8 mouse cellular contexts compared by ENCODE assay signal in the genomic region with DNA sequence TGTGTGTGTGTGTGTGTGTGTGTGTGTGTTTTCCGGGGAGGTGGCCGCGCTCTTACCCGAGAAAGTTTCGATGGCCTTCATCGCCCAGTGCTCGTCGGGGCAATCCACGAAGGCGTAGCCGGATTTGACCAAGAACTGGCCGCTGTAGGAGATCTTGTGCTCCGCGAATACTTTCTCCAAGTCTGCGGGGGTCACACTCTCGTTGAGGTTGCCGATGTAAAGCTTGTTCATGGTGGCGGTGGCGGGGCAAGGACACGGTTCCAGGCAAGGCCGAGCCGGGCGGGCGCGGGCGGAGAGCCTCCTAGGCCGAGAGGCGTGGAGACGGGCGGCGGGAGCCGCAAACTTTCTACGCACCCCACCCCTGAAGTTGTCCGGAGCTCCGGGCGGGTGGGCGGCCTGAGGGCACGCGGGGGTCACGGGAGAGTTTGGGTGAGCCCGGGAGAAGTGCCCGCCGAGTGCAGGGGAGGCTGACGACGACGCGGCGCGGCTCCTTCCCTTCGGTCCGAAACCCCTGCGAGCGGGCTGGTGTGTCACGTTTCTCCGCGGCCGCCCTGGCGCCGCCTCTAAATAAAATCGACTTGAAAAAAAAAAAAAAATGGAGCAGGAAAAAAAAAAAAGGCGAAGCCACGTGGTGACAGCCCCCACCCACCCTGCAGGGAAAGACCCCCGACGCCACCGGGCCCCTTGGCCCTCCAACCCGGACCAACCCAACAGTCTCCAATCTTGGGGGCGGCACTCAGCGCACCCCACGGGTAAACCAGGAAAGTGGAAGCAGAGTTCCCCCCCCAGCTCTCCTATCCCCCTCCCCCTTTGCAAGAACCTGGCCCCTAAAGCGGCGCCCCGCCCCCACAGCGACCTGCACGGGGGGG. TPM values are rescaled to one million over a fixed set of nuclear protein-coding genes. Genes with fewer than 3 reads are reported as not detected.
DNase-seq lines count a peak whose midpoint lies in the region; ATAC-seq and TF ChIP-seq lines count a peak whose summit lies in the region.

A gene (minus strand): TSS at position 538 of the 869 bp plus-strand sequence.

- DNase-seq in CD4-positive, CD25-positive, alpha-beta regulatory T cell, adult 2 months (ENCODE audit: low read depth, low spot score): peak; percentile 41
- DNase-seq in hindbrain, embryonic 11.5 days (ENCODE audit: low spot score): peak; percentile 82
- peak; percentile 70 for DNase-seq in stomach, postnatal 0 days (ENCODE audit: low spot score)
- DNase-seq in gastrocnemius, postnatal 25 days: no peak

- H3K27ac ChIP-seq in embryonic facial prominence, embryonic 12.5 days: peak within 1 kb of the TSS; percentile 98
- H3K27ac ChIP-seq in hindbrain, embryonic 11.5 days (ENCODE audit: low read depth, low read length): peak within 1 kb of the TSS; percentile 99
- peak within 1 kb of the TSS; percentile 65 for H3K27ac ChIP-seq in liver, embryonic 15.5 days (replicated peaks)
- H3K27ac ChIP-seq in stomach, postnatal 0 days (replicated peaks): peak within 1 kb of the TSS; percentile 84

- peak within 1 kb of the TSS; percentile 96 for H3K4me2 ChIP-seq in embryonic facial prominence, embryonic 12.5 days (replicated peaks)
- peak within 1 kb of the TSS; percentile 88 for H3K4me2 ChIP-seq in hindbrain, embryonic 11.5 days (replicated peaks; ENCODE audit: low read depth, low read length)
- peak within 1 kb of the TSS; percentile 95 for H3K4me2 ChIP-seq in liver, embryonic 15.5 days
- H3K4me2 ChIP-seq in stomach, postnatal 0 days (replicated peaks; ENCODE audit: low read depth): peak within 1 kb of the TSS; percentile 88

- H3K4me3 ChIP-seq in E14TG2a.4 (replicated peaks; ENCODE audit: low read length): peak within 1 kb of the TSS; percentile 92
- peak within 1 kb of the TSS; percentile 86 for H3K4me3 ChIP-seq in embryonic facial prominence, embryonic 12.5 days
- H3K4me3 ChIP-seq in hindbrain, embryonic 11.5 days (ENCODE audit: low read depth, low read length): peak within 1 kb of the TSS; percentile 97
- peak within 1 kb of the TSS; percentile 71 for H3K4me3 ChIP-seq in liver, embryonic 15.5 days (replicated peaks)
- H3K4me3 ChIP-seq in stomach, postnatal 0 days (ENCODE audit: low read depth, low read length): peak within 1 kb of the TSS; percentile 62

- peaks cover 32% of the 10 kb centered on the region for H3K36me3 ChIP-seq in E14TG2a.4 (ENCODE audit: insufficient read depth, low read length)
- H3K36me3 ChIP-seq in embryonic facial prominence, embryonic 12.5 days: no peaks in the 10 kb centered on the region
- no peaks in the 10 kb centered on the region for H3K36me3 ChIP-seq in hindbrain, embryonic 11.5 days (ENCODE audit: control insufficient read depth, insufficient read depth, low read length)
- H3K36me3 ChIP-seq in liver, embryonic 15.5 days (replicated peaks): no peaks in the 10 kb centered on the region
- no peaks in the 10 kb centered on the region for H3K36me3 ChIP-seq in stomach, postnatal 0 days (ENCODE audit: control insufficient read depth, insufficient read depth, low read length)

- peaks cover 53% of the 10 kb centered on the region for H3K4me1 ChIP-seq in E14TG2a.4 (replicated peaks; ENCODE audit: low read depth, low read length)
- H3K4me1 ChIP-seq in embryonic facial prominence, embryonic 12.5 days: peaks cover 23% of the 10 kb centered on the region
- H3K4me1 ChIP-seq in hindbrain, embryonic 11.5 days (replicated peaks; ENCODE audit: control insufficient read depth, insufficient read depth, low read length): peaks cover 6% of the 10 kb centered on the region
- H3K4me1 ChIP-seq in liver, embryonic 15.5 days (replicated peaks): peaks cover 58% of the 10 kb centered on the region
- 0 out of 2 replicates have a peak, but pooled peaks cover 4% of the 10 kb centered on the region for H3K4me1 ChIP-seq in stomach, postnatal 0 days (replicated peaks; ENCODE audit: control insufficient read depth, insufficient read depth)

- no peak for TF ChIP-seq CTCF in E14TG2a.4 (conservative IDR thresholded peaks at IDR 0.05; ENCODE audit: low read length)
- TF ChIP-seq CTCF in stomach, postnatal 0 days (IDR thresholded peaks at IDR 0.05; ENCODE audit: low read depth): no peak

- peak within 1 kb of the TSS; percentile 95 for H3K9ac ChIP-seq in embryonic facial prominence, embryonic 12.5 days
- peak within 1 kb of the TSS; percentile 99 for H3K9ac ChIP-seq in hindbrain, embryonic 11.5 days (ENCODE audit: low read depth, low read length)
- H3K9ac ChIP-seq in liver, embryonic 15.5 days: peak within 1 kb of the TSS; percentile 64
- H3K9ac ChIP-seq in stomach, postnatal 0 days (ENCODE audit: low read length): peak within 1 kb of the TSS; percentile 81

- H3K27me3 ChIP-seq in E14TG2a.4 (ENCODE audit: insufficient read depth, low read length): no peaks in the 10 kb centered on the region
- no peaks in the 10 kb centered on the region for H3K27me3 ChIP-seq in embryonic facial prominence, embryonic 12.5 days
- no peaks in the 10 kb centered on the region for H3K27me3 ChIP-seq in hindbrain, embryonic 11.5 days (ENCODE audit: control insufficient read depth, insufficient read depth, low read length)
- H3K27me3 ChIP-seq in liver, embryonic 15.5 days: peaks cover 44% of the 10 kb centered on the region
- H3K27me3 ChIP-seq in stomach, postnatal 0 days (ENCODE audit: control insufficient read depth, insufficient read depth, low read length): peaks cover 6% of the 10 kb centered on the region; the same call in 1 of the 2 replicates

- TF ChIP-seq EP300 in stomach, postnatal 0 days (optimal IDR thresholded peaks at IDR 0.05): no peak

- no peaks in the 10 kb centered on the region for H3K9me3 ChIP-seq in E14TG2a.4 (ENCODE audit: low read length)
- H3K9me3 ChIP-seq in embryonic facial prominence, embryonic 12.5 days: no peaks in the 10 kb centered on the region
- H3K9me3 ChIP-seq in hindbrain, embryonic 11.5 days (ENCODE audit: control insufficient read depth, low read length): no peaks in the 10 kb centered on the region
- H3K9me3 ChIP-seq in liver, embryonic 15.5 days (replicated peaks): no peaks in the 10 kb centered on the region
- H3K9me3 ChIP-seq in stomach, postnatal 0 days (ENCODE audit: control insufficient read depth, low read length): no peaks in the 10 kb centered on the region

- ATAC-seq in CD4-positive, CD25-positive, alpha-beta regulatory T cell, adult 4 months: no peak
- ATAC-seq in embryonic facial prominence, embryonic 12.5 days (ENCODE audit: insufficient number of reproducible peaks, insufficient read depth, low FRiP score, low TSS enrichment): peak; percentile 63
- peak; percentile 74; the same call in 1 of the 2 replicates for ATAC-seq in hindbrain, embryonic 11.5 days (ENCODE audit: low FRiP score)
- peak; percentile 50 for ATAC-seq in liver, embryonic 15.5 days (ENCODE audit: insufficient read depth)
- ATAC-seq in stomach, postnatal 0 days (ENCODE audit: low FRiP score, low TSS enrichment): peak; percentile 69

- under 1% methylated on average over 69 of the region's 74 CpGs for WGBS in embryonic facial prominence, embryonic 12.5 days
- WGBS in hindbrain, embryonic 11.5 days: 1% methylated on average over 55 of the region's 74 CpGs
- under 1% methylated on average over 70 of the region's 74 CpGs for WGBS in liver, embryonic 15.5 days (ENCODE audit: insufficient replicate concordance)
- under 1% methylated on average over 67 of the region's 74 CpGs for WGBS in stomach, postnatal 0 days

RNA-seq across cellular contexts. Expression of the gene that starts here (rescaled TPM):
- not detected for polyA plus RNA-seq in CD4-positive, CD25-positive, alpha-beta regulatory T cell, adult 4 months (2017; shearing (Covaris generic))
- polyA plus RNA-seq in embryonic facial prominence, embryonic 12.5 days (2016; fragmentation: Nextera tagmentation; extraction: Ambion mirVana): 89.6 and 95.3 TPM in 2 replicates
- polyA plus RNA-seq in hindbrain, embryonic 11.5 days (2014; fragmentation: Nextera tagmentation; extraction: Ambion mirVana): 80.6 and 83.9 TPM in 2 replicates
- polyA plus RNA-seq in liver, embryonic 15.5 days (2015; fragmentation: Nextera tagmentation; extraction: Ambion mirVana): 11.9 and 12.9 TPM in 2 replicates
- 4.3 and 5.2 TPM in 2 replicates for polyA plus RNA-seq in stomach, postnatal 0 days (2015; fragmentation: Nextera tagmentation; extraction: Ambion mirVana)
- not detected for total RNA-seq in gastrocnemius, postnatal 25 days (2021)
